In the genomic region with DNA sequence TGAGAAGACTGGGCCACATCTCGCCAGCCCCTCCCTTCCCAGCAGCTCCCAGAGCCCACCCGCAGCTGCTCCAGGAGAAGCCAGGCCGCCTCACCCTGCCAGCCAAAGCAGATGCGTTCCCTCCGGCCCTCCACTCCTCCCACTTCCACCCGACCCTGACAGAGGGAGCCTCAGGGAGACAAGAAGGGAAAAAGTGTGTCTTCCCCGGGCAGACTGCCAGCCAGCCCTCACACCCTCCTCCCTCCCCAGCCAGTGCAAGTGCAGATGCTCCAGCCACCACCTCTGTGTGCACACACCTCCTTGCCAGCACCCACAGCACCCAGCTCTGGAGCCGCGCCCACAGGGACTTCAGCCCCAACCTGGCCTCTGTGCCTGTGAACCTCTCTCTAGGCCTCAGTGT, we compare ENCODE assay signal across 9 mouse cellular contexts. TPM values are rescaled to one million over a fixed set of nuclear protein-coding genes. Genes with fewer than 3 reads are reported as not detected.
DNase-seq lines count a peak whose midpoint lies in the region; ATAC-seq and TF ChIP-seq lines count a peak whose summit lies in the region.
"Had no signal": no experiment of that assay in that cellular context is flagged by ENCODE, and none has a peak within 500 bp of the region (broad histone marks: within the 10 kb centered on the region; RNA-seq: fewer than 3 reads in every experiment).

No protein-coding gene starts in this region.

- no peak overlapping the region for H3K4me2 ChIP-seq in embryonic facial prominence, embryonic 14.5 days (ENCODE audit: low read depth, low read length)
- no peak overlapping the region for H3K4me2 ChIP-seq in hindbrain, embryonic 16.5 days (ENCODE audit: low read length)

- H3K4me1 ChIP-seq in embryonic facial prominence, embryonic 14.5 days (ENCODE audit: control insufficient read depth, insufficient read depth, low read length): peaks cover 13% of the 10 kb centered on the region
- peaks cover 6% of the 10 kb centered on the region for H3K4me1 ChIP-seq in hindbrain, embryonic 16.5 days (ENCODE audit: control insufficient read depth, insufficient read depth, low read depth, low read length)
- H3K4me1 ChIP-seq in heart, adult 2 months (ENCODE audit: control insufficient read depth, insufficient read depth, low read length): peaks cover 7% of the 10 kb centered on the region

- no peak overlapping the region; the same call in 1 of the 2 replicates for H3K9ac ChIP-seq in embryonic facial prominence, embryonic 14.5 days (ENCODE audit: low read depth, low read length)
- H3K9ac ChIP-seq in hindbrain, embryonic 16.5 days (ENCODE audit: low read depth, low read length): no peak overlapping the region
- no peak overlapping the region for H3K9ac ChIP-seq in heart, adult 2 months (ENCODE audit: low read depth, low read length)

- TF ChIP-seq CTCF in left cerebral cortex, adult 2 months (IDR thresholded peaks at IDR 0.05): no peak
- TF ChIP-seq CTCF in heart, adult 2 months (IDR thresholded peaks at IDR 0.05): no peak

- TF ChIP-seq EP300 in heart, adult 2 months (IDR thresholded peaks at IDR 0.05; ENCODE audit: insufficient read depth, low read depth, low read length): no peak

- H3K36me3 ChIP-seq in embryonic facial prominence, embryonic 14.5 days (ENCODE audit: control insufficient read depth, insufficient read depth, low read length): no peaks in the 10 kb centered on the region
- H3K36me3 ChIP-seq in hindbrain, embryonic 16.5 days (ENCODE audit: control insufficient read depth, insufficient read depth, low read length): no peaks in the 10 kb centered on the region
- no peaks in the 10 kb centered on the region for H3K36me3 ChIP-seq in heart, adult 2 months (ENCODE audit: control insufficient read depth, insufficient read depth, low read length)

- DNase-seq in left cerebral cortex, postnatal 14 days (ENCODE audit: low spot score in 2 of 2): peak; percentile 43 to 51
- DNase-seq in left cerebral cortex, postnatal 36 days (ENCODE audit: low spot score in 2 of 2): no peak
- DNase-seq in embryonic facial prominence, embryonic 14.5 days (ENCODE audit: low spot score): peak; percentile 77
- DNase-seq in lung, postnatal 4 days: peak; percentile 46 to 74
- DNase-seq in embryo, embryonic 9.5 days (ENCODE audit: extremely low spot score): no peak
- no peak for DNase-seq in left cerebral cortex, adult 2 months (ENCODE audit: extremely low spot score in 1 of 2, low spot score in 2 of 2)
- no peak for DNase-seq in heart, adult 2 months

- WGBS in embryonic facial prominence, embryonic 14.5 days: 32% methylated on average over 9 of the region's 9 CpGs
- WGBS in hindbrain, embryonic 16.5 days: 36% methylated on average over 9 of the region's 9 CpGs
- WGBS in heart, adult 2 months: 45% methylated on average over 9 of the region's 9 CpGs

- H3K79me2 ChIP-seq in heart, adult 2 months (replicated peaks; ENCODE audit: control insufficient read depth, insufficient read depth, low read length): no peaks in the 10 kb centered on the region

- H3K9me3 ChIP-seq in embryonic facial prominence, embryonic 14.5 days (ENCODE audit: control insufficient read depth, low read length): no peaks in the 10 kb centered on the region
- no peaks in the 10 kb centered on the region for H3K9me3 ChIP-seq in hindbrain, embryonic 16.5 days (ENCODE audit: control insufficient read depth, low read length)

- intact Hi-C loops in left cerebral cortex, postnatal 14 days (cut with DNase I): no loop called here
- intact Hi-C loops in left cerebral cortex, postnatal 36 days (cut with DNase I): no loop called here
- intact Hi-C loops in left cerebral cortex, adult 2 months (cut with DNase I): no loop called here
- intact Hi-C loops in heart, adult 2 months (cut with DNase I): no loop called here

- H3K4me3 ChIP-seq in embryonic facial prominence, embryonic 14.5 days (ENCODE audit: low read depth, low read length): no peak overlapping the region
- no peak overlapping the region for H3K4me3 ChIP-seq in hindbrain, embryonic 16.5 days (ENCODE audit: low read length)
- H3K4me3 ChIP-seq in left cerebral cortex, adult 2 months: no peak overlapping the region
- H3K4me3 ChIP-seq in heart, adult 2 months: no peak overlapping the region

- peak overlapping the region; percentile 22; the same call in 1 of the 2 replicates for H3K27ac ChIP-seq in embryonic facial prominence, embryonic 14.5 days (replicated peaks; ENCODE audit: low read depth, low read length)
- H3K27ac ChIP-seq in hindbrain, embryonic 16.5 days (ENCODE audit: low read depth, low read length): no peak overlapping the region
- H3K27ac ChIP-seq in left cerebral cortex, adult 2 months: no peak overlapping the region
- no peak overlapping the region; the same call in 1 of the 2 replicates for H3K27ac ChIP-seq in heart, adult 2 months

- no peaks in the 10 kb centered on the region for H3K27me3 ChIP-seq in embryonic facial prominence, embryonic 14.5 days (replicated peaks; ENCODE audit: control insufficient read depth, insufficient read depth, low read length)
- H3K27me3 ChIP-seq in hindbrain, embryonic 16.5 days (replicated peaks; ENCODE audit: control insufficient read depth, insufficient read depth, low read length): no peaks in the 10 kb centered on the region
- no peaks in the 10 kb centered on the region for H3K27me3 ChIP-seq in heart, adult 2 months (ENCODE audit: control insufficient read depth, insufficient read depth, low read length)

- TF ChIP-seq POLR2A in heart, adult 2 months (IDR thresholded peaks at IDR 0.05; ENCODE audit: insufficient read depth, low read depth, low read length): no peak

- peak; percentile 23 for ATAC-seq in embryonic facial prominence, embryonic 14.5 days (ENCODE audit: low read depth)
- peak; percentile 29; the same call in 1 of the 2 replicates for ATAC-seq in hindbrain, embryonic 16.5 days

RNA-seq across cellular contexts. Expression of a gene that starts 12.0 kb away (rescaled TPM):
- 10 to 100 TPM; 21.4 to 25.0 TPM for total RNA-seq in left cerebral cortex, postnatal 14 days (2021)
- 10 to 100 TPM; 15.0 to 19.6 TPM for total RNA-seq in left cerebral cortex, postnatal 36 days (2021)
- 34.8 and 35.1 TPM in 2 replicates for polyA plus RNA-seq in embryonic facial prominence, embryonic 14.5 days (2014; fragmentation: Nextera tagmentation; extraction: Ambion mirVana)
- polyA plus RNA-seq in hindbrain, embryonic 16.5 days (2015; fragmentation: Nextera tagmentation; extraction: Ambion mirVana): 10.7 and 10.8 TPM in 2 replicates
- total RNA-seq in left cerebral cortex, adult 2 months (2021): 10 to 100 TPM; 15.2 to 15.9 TPM
- total RNA-seq in heart, adult 2 months (2021): 10 to 100 TPM; 12.7 to 13.7 TPM
- 15.7 and 17.1 TPM in 2 replicates for polyA plus RNA-seq in heart, adult 2 months (2012; rRNA removed)

RNA-seq across cellular contexts. Expression of a gene that starts 12.3 kb away (rescaled TPM):
- not detected for total RNA-seq in left cerebral cortex, postnatal 14 days (2021)
- total RNA-seq in left cerebral cortex, postnatal 36 days (2021): not detected
- polyA plus RNA-seq in embryonic facial prominence, embryonic 14.5 days (2014; fragmentation: Nextera tagmentation; extraction: Ambion mirVana): 1.7 and 2.7 TPM in 2 replicates
- 0.20 TPM in 1 of 2 replicates, not detected in the other for polyA plus RNA-seq in hindbrain, embryonic 16.5 days (2015; fragmentation: Nextera tagmentation; extraction: Ambion mirVana)
- total RNA-seq in left cerebral cortex, adult 2 months (2021): not detected
- total RNA-seq in heart, adult 2 months (2021): not detected
- polyA plus RNA-seq in heart, adult 2 months (2012; rRNA removed): 1.5 and 1.6 TPM in 2 replicates
- total RNA-seq: gastrocnemius, postnatal 36 days had no signal

RNA-seq across cellular contexts. Expression of a gene that starts 51.4 kb away (rescaled TPM):
- 1 to 10 TPM; 4.6 to 5.2 TPM for total RNA-seq in left cerebral cortex, postnatal 14 days (2021)
- total RNA-seq in left cerebral cortex, postnatal 36 days (2021): 1 to 10 TPM; 6.9 to 7.9 TPM
- polyA plus RNA-seq in embryonic facial prominence, embryonic 14.5 days (2014; fragmentation: Nextera tagmentation; extraction: Ambion mirVana): 7.8 and 8.2 TPM in 2 replicates
- 3.0 and 3.8 TPM in 2 replicates for polyA plus RNA-seq in hindbrain, embryonic 16.5 days (2015; fragmentation: Nextera tagmentation; extraction: Ambion mirVana)
- total RNA-seq in left cerebral cortex, adult 2 months (2021): 1 to 10 TPM; 5.8 to 7.3 TPM
- total RNA-seq in heart, adult 2 months (2021): 10 to 100 TPM in 1 of 2 experiments, 1 to 10 TPM in 1; 6.7 to 10.0 TPM
- polyA plus RNA-seq in heart, adult 2 months (2012; rRNA removed): 7.8 and 8.8 TPM in 2 replicates

Comparison
In these comparisons a context has a peak if more than half of its experiments do, and no peak if none do; other contexts are left out.
1. DNase-seq: peak in left cerebral cortex, postnatal 14 days (2 of 2), embryonic facial prominence, embryonic 14.5 days (single experiment) and lung, postnatal 4 days (2 of 2); none in left cerebral cortex, postnatal 36 days (0 of 2), embryo, embryonic 9.5 days (single experiment), left cerebral cortex, adult 2 months (0 of 2) and heart, adult 2 months (0 of 2).